Mouse (Mus musculus) 3T3-L1 (cell line): Measurements from ENCODE around the gene 4930539E08Rik.
A peak's percentile ranks its signal among the peaks of the same experiment; 100 is the strongest.

Experiments
- DNase-seq: peaks from one replicate; pipeline ENCODE4 v3.0.0-alpha.2; 2015; ENCODE audit warnings: low read depth, low spot score

The 4930539E08Rik gene

GRCm38 (mm10) chr17:28930392-28931074 lies 15.4 kb upstream of the 4930539E08Rik start:
- DNase-seq, result peak; percentile 92

GRCm38 (mm10) chr17:28929369-28929768 lies 14.2 kb upstream of the 4930539E08Rik start:
- DNase-seq, result no peak

DNA sequence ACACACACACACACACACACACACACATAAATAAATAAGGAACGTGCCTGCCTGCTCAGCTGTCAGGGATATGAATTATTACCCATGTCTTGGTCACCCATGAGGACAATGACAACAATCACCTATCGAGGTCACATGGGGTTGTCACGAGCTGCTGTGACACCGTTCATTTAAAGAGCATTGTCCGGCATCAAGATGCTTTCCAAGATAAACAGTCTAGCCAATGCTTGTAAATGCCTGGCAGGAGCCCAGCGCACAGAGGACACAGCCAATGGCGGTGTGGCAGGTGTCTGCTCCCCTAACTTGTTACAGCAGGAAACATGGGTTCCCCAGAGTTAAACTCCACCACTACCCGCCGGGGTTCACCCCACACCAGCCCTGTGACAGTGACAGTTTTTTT lies 12.9 kb upstream of the 4930539E08Rik start:
- DNase-seq, result no peak

DNA sequence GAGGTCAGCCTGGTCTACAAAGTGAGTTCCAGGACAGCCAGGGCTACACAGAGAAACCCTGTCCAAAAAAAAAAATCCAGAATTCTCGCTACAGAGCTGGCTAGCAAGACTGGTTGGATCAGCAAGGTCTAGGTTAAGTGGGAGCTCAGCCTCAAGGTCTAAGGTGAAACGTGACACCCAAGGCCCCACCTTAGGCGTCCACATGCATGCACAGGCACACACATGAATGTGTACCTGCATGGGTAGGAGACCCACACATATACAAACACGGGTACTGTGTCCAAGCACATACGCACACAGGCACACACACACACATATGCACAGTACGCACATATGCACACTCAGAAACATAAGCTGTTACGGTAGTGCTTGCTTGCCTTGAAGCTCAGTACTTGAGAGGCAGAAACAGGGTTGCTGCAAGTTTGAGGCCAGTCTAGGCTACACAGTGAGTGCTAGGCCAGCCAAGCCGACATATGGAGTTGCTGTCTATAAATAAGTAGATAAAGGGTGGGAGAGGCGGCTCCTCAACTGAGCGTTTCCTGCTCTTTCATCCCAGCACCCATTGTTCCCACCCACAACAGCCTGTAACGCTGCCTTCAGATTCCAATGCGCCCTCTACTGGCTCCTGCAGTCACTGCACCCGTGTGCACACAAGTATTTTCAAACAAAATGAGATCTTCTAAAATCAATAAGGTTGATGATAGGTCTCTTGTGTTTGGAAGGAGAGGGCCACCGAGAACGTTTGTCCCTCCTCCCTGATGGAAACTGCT lies 11.9 kb upstream of the 4930539E08Rik start:
- DNase-seq, result peak; percentile 71

GRCm38 (mm10) chr17:28926380-28926779 lies 11.3 kb upstream of the 4930539E08Rik start:
- peak; percentile 82 for DNase-seq

- peak; percentile 61 for DNase-seq
These were observed 10.0 kb upstream of the 4930539E08Rik start for GRCm38 (mm10) chr17:28924957-28925595.

GRCm38 (mm10) chr17:28922096-28922495 lies 7.0 kb upstream of the 4930539E08Rik start:
- no peak for DNase-seq

DNA sequence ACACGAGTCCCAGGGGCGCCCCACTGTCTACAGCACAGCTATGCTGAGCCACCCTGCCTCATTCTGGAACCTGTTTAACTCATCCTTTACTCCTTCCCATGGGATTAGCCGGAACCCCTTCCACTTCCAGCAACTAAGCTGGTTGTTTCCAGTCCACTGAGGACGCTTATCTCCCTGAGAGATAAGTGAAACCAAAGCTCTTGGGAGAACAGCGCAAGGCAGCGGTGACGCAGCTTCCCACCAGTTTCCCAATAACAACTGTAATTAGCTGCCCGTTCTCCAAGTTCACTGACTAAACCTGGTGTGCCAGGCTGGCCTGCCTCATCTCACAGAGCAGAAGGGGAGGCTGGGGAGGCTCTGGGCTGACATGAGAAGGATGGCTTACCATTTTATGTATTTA lies 6.0 kb upstream of the 4930539E08Rik start:
- DNase-seq, result no peak

DNA sequence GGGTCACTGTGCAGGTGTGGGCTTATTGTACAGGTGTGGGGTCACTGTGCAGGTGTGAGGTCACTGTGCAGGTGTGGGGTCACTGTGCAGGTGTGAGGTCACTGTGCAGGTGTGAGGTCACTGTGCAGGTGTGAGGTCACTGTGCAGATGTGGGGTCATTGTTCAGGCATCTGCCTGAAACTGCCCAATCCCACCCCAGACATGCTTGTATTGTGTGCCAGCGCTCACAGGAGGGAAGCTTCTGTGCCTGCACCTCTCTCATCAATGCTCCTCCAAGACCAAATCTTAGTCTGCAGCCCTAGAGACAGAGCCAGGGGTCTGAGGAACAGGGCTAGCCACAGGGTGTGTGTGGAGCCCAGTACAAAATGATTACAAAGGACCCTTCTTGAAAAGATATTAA lies 1.4 kb upstream of the 4930539E08Rik start:
- DNase-seq, result no peak

GRCm38 (mm10) chr17:28913940-28914339 lies 1.2 kb downstream of the 4930539E08Rik start:
- DNase-seq, result peak; percentile 53

DNA sequence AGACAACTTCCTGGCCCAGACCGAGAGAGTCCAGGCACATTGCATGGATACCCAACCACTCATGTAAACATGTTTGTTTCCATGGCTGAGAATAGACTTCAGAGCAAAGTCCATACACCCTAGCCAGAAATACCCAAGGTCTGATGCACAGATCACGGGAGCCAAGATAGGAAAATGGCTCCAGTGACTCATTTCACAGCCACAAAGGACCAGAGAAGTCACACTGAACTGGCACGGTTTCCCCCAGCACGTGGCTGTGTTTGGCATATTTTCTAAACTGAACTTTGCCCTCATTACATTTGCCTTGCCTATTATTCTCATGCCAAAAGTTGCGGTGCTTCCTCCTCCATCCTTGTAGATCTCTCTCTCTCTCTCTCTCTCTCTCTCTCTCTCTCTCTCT lies 1.9 kb downstream of the 4930539E08Rik start:
- DNase-seq, result peak; percentile 95

GRCm38 (mm10) chr17:28910139-28910538 lies 5.0 kb downstream of the 4930539E08Rik start:
- no peak for DNase-seq

DNA sequence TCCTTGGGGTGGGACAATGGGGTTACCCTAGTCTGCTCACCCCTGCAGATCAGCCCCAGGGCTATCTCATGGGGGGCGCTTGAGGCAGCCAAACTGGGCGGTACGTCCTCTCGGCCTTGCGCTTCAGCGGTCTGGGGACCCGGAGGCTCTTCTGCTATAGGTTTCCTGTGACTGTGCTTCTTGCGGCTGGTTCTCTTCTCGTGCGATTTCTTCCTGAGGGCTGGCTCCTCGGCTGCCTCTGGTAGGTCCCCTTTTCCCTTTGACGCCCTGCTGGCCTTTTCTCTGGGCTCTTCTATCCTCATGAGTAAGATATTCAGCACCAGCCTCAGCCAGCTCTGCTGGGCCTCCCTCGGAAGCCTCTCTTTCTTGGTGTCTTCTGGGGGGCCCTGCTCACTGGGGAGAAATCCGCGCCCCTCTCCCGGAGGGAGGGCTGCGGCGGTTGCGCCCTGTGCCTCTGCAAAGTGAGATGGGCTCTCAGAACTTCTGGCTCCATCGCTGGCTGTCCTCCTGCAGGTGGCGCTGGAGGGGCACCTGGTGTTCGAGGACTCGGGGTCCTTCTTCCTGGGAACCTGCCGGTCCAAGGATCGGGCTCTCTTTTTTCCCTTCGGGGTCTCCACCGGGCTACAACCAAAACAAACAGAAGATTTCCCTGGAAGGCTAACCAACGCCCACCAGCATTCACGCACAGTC lies 5.7 kb downstream of the 4930539E08Rik start:
- DNase-seq, result no peak

DNA sequence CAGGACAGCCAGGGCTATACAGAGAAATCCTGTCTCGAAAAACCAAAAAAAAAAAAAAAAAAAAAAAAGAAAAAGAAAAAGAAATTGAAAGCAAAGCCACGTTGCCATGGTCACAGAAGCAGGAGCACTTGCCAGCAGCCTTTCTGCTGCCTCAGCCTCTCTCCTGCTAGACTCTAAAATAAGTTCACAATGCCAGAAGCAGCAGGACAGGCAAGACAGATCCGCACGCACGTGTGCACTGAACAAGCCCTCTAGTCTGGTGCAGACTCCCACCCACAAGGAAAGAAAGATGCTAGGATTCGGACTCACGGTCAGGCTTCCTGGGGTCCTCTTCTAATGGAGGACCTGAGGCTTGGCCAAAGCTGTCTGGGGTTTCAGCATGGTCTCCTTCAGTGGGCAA lies 7.2 kb downstream of the 4930539E08Rik start:
- no peak for DNase-seq

GRCm38 (mm10) chr17:28905377-28905916 lies 9.7 kb downstream of the 4930539E08Rik start:
- DNase-seq, result peak; percentile 48

GRCm38 (mm10) chr17:28904546-28905376 lies 10.4 kb downstream of the 4930539E08Rik start:
- DNase-seq, result peak; percentile 70

DNA sequence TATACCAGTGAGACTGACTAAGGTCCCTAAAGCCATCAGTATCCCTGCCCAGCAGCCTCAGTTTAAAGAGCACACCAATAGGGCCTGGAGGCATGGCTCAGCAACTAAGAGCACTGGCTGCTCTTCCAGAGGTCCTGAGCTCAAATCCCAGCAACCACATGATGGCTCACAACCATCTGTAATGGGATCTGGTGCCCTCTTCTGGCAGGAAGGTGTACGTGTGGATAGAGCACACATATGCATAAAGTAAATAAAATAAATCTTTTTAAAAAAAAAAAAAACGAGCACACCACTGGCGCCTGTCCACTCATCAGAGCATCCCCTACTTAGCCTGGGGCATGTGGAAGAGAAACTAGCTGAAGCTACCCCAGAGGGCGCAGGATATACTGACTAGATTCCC lies 13.6 kb downstream of the 4930539E08Rik start:
- peak; percentile 31 for DNase-seq

GRCm38 (mm10) chr17:28899427-28899826 lies 15.7 kb downstream of the 4930539E08Rik start:
- DNase-seq, result no peak

- no peak for DNase-seq
These were observed 16.9 kb downstream of the 4930539E08Rik start for GRCm38 (mm10) chr17:28898249-28898648.

DNA sequence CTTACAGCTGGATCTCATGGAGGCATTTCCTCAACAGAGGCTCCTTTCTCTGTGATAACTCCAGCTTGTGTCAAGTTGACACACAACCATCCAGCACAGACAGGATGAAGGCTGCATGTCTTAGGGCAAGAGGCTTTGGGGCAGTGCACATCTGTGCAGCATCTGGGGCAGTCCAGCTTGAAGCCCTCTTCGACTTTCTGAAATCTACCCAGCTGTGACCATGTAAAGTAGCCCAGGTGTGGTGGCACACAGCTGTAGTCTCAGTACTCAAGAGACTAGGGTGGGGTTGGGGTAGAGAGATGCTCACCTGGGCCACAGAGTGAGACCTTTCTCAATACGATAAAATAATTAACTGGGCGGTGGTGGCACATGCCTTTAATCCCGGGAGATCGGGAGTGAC lies 17.3 kb downstream of the 4930539E08Rik start:
- DNase-seq, result no peak
